Mouse (Mus musculus): ENCODE measurements around the gene Kbtbd13. TPM values are rescaled to one million over a fixed set of nuclear protein-coding genes. Genes with fewer than 3 reads are reported as not detected.

Gene Kbtbd13
- total RNA-seq, 2 experiments from 2014 or later: 7.8 to 19.5 TPM

- Histone ChIP-seq H3K4me3 (no peak overlapping the region), H3K27ac (no peak overlapping the region)
- intact Hi-C loops (cut with DNase I): loop anchor here (2.0 kb wide), 1 partner anchor 25 kb away; no protein-coding TSS in a partner anchor
- DNase-seq: no peak
- peak; percentile 29; the same call in 1 of the 2 replicates for TF ChIP-seq CTCF (IDR thresholded peaks at IDR 0.05)
Observed at GRCm38 (mm10) chr9:65417738-65418137, 26.3 kb upstream of the Kbtbd13 start.

- TF ChIP-seq CTCF (IDR thresholded peaks at IDR 0.05): no peak
- DNase-seq: no peak
- H3K27ac ChIP-seq: no peak overlapping the region
- no peak overlapping the region for H3K4me3 ChIP-seq
- intact Hi-C loops (cut with DNase I): no loop called here
Observed at GRCm38 (mm10) chr9:65411326-65411725, 19.9 kb upstream of the Kbtbd13 start.

- DNase-seq: no peak
- intact Hi-C loops (cut with DNase I): no loop called here
- Histone ChIP-seq H3K4me3 (no peak overlapping the region), H3K27ac (no peak overlapping the region)
- no peak for TF ChIP-seq CTCF (IDR thresholded peaks at IDR 0.05)
Observed at GRCm38 (mm10) chr9:65410378-65410777, 18.9 kb upstream of the Kbtbd13 start.

GRCm38 (mm10) chr9:65408871-65409295 lies 17.4 kb upstream of the Kbtbd13 start:
- H3K27ac ChIP-seq: peak overlapping the region; percentile 28
- intact Hi-C loops (cut with DNase I): no loop called here
- TF ChIP-seq CTCF (IDR thresholded peaks at IDR 0.05): no peak
- DNase-seq: peak; percentile 74
- no peak overlapping the region for H3K4me3 ChIP-seq

GRCm38 (mm10) chr9:65407861-65408260 lies 16.4 kb upstream of the Kbtbd13 start:
- no peak for DNase-seq
- Histone ChIP-seq H3K27ac (peak overlapping the region; percentile 28), H3K4me3 (no peak overlapping the region)
- intact Hi-C loops (cut with DNase I): no loop called here
- TF ChIP-seq CTCF (IDR thresholded peaks at IDR 0.05): no peak

GRCm38 (mm10) chr9:65407327-65407726 lies 15.9 kb upstream of the Kbtbd13 start:
- Histone ChIP-seq H3K4me3 (no peak overlapping the region), H3K27ac (no peak overlapping the region)
- TF ChIP-seq CTCF (IDR thresholded peaks at IDR 0.05): no peak
- intact Hi-C loops (cut with DNase I): no loop called here
- no peak for DNase-seq

- TF ChIP-seq CTCF (IDR thresholded peaks at IDR 0.05): no peak
- intact Hi-C loops (cut with DNase I): no loop called here
- Histone ChIP-seq H3K27ac (peak overlapping the region; percentile 79), H3K4me3 (peak overlapping the region; percentile 42; the same call in 1 of the 2 replicates)
- no peak for DNase-seq
Observed at GRCm38 (mm10) chr9:65405184-65405449, 13.7 kb upstream of the Kbtbd13 start.

- H3K27ac ChIP-seq: peak overlapping the region; percentile 79
Observed at GRCm38 (mm10) chr9:65404331-65405183, 13.1 kb upstream of the Kbtbd13 start.

GRCm38 (mm10) chr9:65399934-65400333 lies 8.5 kb upstream of the Kbtbd13 start:
- H3K4me3 ChIP-seq: peak overlapping the region; percentile 74
- peak overlapping the region; percentile 79 for H3K27ac ChIP-seq
- peak; percentile 21 for DNase-seq
- intact Hi-C loops (cut with DNase I): no loop called here
- TF ChIP-seq CTCF (IDR thresholded peaks at IDR 0.05): no peak

More at GRCm38 (mm10) chr9:65404331-65405183, 13.1 kb upstream of the Kbtbd13 start:
- intact Hi-C loops (cut with DNase I): no loop called here
- peak; percentile 90 for DNase-seq
- TF ChIP-seq CTCF (IDR thresholded peaks at IDR 0.05): no peak
- peak overlapping the region; percentile 42 for H3K4me3 ChIP-seq

GRCm38 (mm10) chr9:65398279-65398678 lies 6.8 kb upstream of the Kbtbd13 start, which contains the start of gene Rasl12:
Rasl12 (plus strand) TSS chr9:65398506.
- peak within 1 kb of the TSS; percentile 74 for H3K4me3 ChIP-seq
- TF ChIP-seq CTCF (IDR thresholded peaks at IDR 0.05): no peak
- intact Hi-C loops (cut with DNase I): no loop called here
- peak; percentile 84 for DNase-seq
- H3K27ac ChIP-seq: peak within 1 kb of the TSS; percentile 79

GRCm38 (mm10) chr9:65394360-65394759 lies 2.9 kb upstream of the Kbtbd13 start:
- H3K4me3 ChIP-seq: no peak overlapping the region
- intact Hi-C loops (cut with DNase I): no loop called here
- H3K27ac ChIP-seq: peak overlapping the region; percentile 96
- TF ChIP-seq CTCF (IDR thresholded peaks at IDR 0.05): no peak
- peak; percentile 35 for DNase-seq

GRCm38 (mm10) chr9:65393606-65394005 lies 2.2 kb upstream of the Kbtbd13 start:
- intact Hi-C loops (cut with DNase I): loop anchor here (2.0 kb wide), 2 partner anchors 23 to 39 kb away; no protein-coding TSS in a partner anchor
- Histone ChIP-seq H3K4me3 (no peak overlapping the region), H3K27ac (peak overlapping the region; percentile 96)
- DNase-seq: peak; percentile 48
- TF ChIP-seq CTCF (IDR thresholded peaks at IDR 0.05): no peak

- intact Hi-C loops (cut with DNase I): loop anchor here (2.0 kb wide), 2 partner anchors 24 to 40 kb away; no protein-coding TSS in a partner anchor
- Histone ChIP-seq H3K4me3 (no peak overlapping the region), H3K27ac (peak overlapping the region; percentile 96)
- DNase-seq: peak; percentile 84
- peak; percentile 85 for TF ChIP-seq CTCF (IDR thresholded peaks at IDR 0.05)
Observed at GRCm38 (mm10) chr9:65392638-65393364, 1.3 kb upstream of the Kbtbd13 start.

Data from gastrocnemius, adult 2 months (tissue).